Mouse (Mus musculus) liver, adult 2 months (tissue): ENCODE data around the gene Lmntd2.

Experiments used
- CTCF ChIP-seq: fragments of 200-500 bp; IDR thresholded peaks from 2 replicates; pipeline ENCODE4 v1.5.1; 2011; ENCODE audit warnings: low read depth, low read length, control low read depth
- POLR2A ChIP-seq: fragments of 200-500 bp; IDR thresholded peaks from 2 replicates; pipeline ENCODE4 v1.6.1; 2011; ENCODE audit warnings: low read length, control low read depth; ENCODE audit not compliant: insufficient read depth; ENCODE audit errors: extremely low read depth

DNA sequence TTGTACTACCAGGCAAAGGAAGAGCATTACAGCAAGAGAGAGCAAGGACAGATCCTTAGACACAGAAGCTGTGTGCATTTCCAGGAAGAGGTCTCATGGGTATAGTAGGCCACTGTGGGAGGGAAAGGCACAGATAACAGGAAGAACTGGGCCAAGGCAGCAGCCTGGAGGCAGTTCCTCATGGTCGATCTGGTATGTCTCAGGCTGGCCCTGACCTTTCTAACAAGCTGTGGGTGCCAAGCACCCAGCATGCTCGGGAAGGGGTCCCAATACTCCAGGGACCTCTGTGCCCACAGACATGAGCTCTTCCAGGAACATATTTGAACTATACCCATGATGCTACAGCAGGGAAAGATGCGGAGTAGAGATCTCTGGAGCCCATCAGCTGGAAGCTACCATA is 9.3 kb downstream of the Lmntd2 start:
- TF ChIP-seq CTCF = no peak
- no peak for TF ChIP-seq POLR2A
